Mouse (Mus musculus) adrenal gland, postnatal 14 days (tissue): ENCODE measurements around the gene Fbrsl1. TPM values are rescaled to one million over a fixed set of nuclear protein-coding genes. Genes with fewer than 3 reads are reported as not detected.

Experiments used
- DNase-seq: peaks from one replicate; pipeline ENCODE4 v3.0.0; 2021; ENCODE audit warnings: mixed read lengths
- long read RNA-seq, 2 experiments: library from polyadenylated mRNA; stranded (forward); transcript quantifications; one replicate each; pipeline ENCODE4 v2.0.0; 2021
- total RNA-seq: library from RNA; stranded (reverse); gene quantifications from 2 replicates; pipeline ENCODE4 v1.2.3, GENCODE M21; 2021

The Fbrsl1 gene
- 74.4 and 78.0 TPM in 2 replicates for total RNA-seq
- long read RNA-seq, experiment 1, partial matches to known transcripts, result 6 of 11 reads
- long read RNA-seq, experiment 1, other reads (novel, unspliced or antisense), result 2 of 11 reads
- long read RNA-seq, experiment 2, partial matches to known transcripts, result 1 of 13 reads
- long read RNA-seq, experiment 2, other reads (novel, unspliced or antisense), result 9 of 13 reads

DNA sequence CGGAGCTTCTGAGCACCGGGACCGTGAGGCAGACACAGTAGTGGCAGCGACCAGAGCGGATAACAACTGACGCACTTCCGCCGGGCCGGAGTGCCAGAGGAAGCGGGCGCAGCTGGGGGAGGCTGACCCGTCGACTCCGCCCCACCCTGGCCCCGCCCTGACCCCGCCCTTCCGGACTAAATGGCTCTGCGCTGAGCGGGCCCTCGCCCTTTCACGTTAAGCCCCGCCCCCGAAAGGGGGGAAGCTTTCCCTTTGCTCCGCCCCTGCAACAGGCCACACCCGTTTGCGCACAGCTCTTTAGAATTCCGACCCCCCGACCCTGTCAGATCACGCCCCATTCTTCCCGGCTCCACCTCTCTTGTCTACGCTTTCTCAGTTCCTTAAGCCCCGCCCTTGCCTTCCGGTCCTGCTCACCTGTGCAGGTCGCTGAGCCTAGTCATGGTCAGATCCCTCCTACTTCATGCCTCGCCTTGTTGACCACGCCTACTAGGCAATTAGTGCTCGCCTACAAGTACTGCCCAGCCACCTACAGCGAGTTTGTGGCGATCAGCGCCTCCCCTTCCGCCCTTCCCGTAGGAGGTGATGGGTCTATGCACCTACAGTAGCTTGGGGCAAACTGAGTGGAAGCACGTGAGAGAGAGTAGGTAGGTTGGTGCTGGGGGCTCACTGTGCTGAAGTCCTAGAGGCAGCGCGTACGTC is at the start of gene Fbrsl1:
Gene Fbrsl1 (minus strand): TSS at position 68 of the 699 bp plus-strand sequence.
- peak; percentile 98 for DNase-seq

DNA sequence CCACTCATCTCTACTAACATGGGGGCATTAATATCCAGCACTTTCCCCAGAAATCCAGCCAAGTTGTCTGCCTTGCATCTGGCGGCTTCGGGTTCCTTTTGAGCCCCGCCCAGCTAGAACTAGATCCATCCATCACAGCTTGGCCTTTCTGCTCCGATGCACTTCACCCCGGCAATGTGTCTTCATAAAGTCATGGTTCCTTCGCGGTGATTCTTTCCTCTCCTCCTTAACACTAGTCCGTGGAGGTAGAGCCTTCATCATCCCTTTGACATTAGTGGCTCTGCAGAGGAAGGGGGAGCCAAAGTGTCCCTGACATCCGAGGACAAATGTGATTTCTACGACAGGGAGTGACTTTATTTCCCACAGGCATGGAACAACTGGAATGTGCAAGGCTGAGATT is 49.8 kb upstream of the Fbrsl1 start:
- no peak for DNase-seq

DNA sequence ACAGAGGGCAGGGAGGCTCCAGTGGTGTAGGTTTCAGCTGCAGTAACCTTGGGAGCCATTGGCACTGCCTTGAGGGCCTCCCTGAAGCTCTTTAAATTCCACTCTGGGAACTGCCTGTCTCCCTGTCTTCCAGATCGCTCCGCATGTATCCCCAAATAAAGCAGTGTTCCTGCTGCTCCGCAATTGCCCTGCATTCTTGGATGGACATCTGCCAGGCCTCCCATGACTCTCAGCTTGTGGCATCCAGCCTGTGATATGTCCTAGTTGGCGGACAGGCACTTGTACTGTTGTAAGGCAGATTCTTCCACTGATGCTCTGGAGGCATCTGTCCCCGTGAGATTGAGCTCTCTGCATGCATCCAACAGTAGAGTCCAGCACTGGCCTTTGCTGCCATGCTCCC is 49.3 kb upstream of the Fbrsl1 start:
- peak; percentile 49 for DNase-seq

DNA sequence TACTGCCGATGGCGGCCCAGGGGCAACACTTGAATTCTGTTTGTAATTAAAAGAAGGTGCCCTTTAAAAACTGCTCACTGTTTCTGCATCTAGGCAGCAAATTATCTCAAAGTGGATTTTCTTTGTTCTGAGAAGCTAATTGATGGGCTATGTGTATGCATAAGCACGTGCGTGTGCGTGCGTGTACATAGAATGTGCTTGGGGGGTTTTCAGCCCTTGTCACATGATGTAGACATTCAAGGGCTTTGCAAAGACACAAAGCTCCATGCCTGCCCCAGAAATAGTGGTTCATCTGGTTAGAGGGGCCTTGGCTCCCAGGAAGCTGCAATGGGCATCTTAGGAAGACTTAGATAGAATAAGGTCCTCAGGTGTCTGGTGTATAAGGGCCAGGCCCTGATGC is 46.7 kb upstream of the Fbrsl1 start:
- DNase-seq, result no peak

DNA sequence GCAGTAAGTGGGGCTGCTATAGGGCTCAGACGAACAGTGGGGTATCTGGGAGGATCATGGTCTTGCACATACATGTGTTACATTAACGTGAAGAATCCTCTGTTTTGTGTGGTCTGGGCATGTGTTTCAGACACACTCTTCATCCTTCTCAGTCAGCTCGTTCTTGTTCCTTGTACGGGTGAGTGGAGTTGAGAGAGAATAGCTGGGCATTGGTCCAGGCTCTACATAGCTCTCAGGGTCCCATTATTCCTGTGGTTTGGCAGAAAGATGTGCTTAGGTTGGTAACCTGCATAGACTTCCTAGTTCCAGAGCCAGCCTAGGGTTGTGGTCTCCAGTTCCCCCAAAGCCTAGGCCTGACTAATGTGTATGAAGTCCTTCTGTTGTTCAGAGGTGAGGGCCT is 46.1 kb upstream of the Fbrsl1 start:
- no peak for DNase-seq

DNA sequence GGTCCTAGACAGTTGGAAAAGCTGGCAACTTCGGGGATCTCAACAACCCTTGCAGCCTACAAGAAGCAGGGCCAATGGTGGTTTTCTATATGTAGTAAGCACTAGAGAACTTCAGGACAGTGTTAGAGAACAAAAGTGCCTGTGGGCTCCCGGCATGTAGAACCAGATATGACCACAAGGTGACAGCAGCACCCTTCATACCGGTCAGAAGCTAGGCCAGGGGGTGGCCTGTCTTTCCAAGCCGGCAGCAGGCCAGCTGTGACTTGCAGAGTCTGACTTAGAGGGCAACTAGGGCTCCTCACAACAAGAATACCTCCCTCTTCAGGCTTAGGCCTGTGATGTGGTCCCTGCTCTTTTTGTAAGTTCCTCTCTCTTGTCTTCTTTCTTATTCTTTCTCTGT is 45.5 kb upstream of the Fbrsl1 start:
- DNase-seq, result peak; percentile 86

DNA sequence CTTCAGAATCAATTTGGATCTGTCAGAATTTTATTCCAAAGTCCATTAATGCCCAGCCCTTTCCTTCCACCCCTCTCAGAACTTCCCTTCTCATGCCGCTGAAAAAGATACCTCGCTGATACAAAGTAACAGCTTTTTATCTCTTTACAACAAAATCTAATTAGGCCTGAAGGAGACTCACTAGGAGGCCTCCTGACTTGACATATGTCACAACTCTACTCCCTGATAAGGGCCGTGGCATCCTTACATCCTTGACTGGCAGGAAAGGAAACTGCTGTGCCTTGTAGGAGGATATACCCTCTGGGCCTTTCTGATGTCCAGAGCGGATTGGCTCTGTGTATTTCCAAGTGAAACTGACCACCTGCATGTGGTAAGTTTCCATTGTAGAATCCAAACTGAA is 41.3 kb upstream of the Fbrsl1 start:
- no peak for DNase-seq

DNA sequence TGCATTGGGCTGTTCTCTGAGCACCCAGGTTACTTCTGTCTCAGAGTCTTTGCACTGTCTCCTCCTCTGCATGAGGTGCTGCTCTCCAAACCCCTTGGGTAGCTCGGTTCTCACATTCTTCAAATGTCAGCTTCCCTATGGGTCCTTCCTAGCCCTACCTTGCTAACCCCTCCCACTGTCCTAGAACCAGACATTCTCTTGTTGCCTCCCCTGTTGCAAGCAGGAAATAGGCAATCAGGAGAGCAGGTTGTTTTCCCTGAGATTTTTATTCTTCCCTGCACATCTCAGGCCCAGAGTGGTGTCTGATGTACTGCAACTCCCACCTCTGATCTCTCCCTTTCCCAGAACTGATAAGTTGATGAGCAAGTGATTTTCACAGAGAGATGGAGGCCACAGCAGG is 39.6 kb upstream of the Fbrsl1 start:
- DNase-seq, result no peak

DNA sequence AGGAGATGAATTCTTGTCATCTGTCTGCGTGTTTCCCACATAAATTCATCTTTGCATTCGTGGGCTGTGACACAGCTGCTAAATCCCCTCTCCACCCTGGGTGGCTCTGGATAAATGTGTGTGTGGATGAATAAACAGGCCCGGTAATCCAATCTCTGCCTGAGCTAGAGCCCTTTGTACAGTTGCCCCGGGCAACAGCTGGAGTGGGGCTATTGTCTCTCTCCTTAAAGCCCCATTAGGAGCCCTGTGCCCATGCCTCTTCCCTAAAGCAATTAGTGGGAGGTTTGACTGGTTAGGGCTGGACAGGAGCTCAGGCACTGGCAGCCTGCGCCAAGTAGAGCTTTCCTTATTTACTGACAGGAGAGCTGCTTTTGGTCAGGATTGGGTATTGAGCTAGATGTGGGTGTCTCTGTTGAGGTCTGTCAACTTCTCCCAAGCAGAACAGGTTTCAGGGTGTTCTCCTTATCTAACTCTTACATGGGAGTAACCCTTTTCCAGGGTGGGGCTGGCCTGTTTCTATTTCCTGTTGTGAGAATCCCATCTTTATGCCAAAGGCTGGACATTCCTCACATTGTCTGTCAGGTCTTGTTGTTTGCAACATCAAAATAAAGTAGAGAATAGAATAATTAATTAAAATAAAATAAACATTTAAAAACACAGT is 38.5 kb upstream of the Fbrsl1 start:
- peak; percentile 16 for DNase-seq

DNA sequence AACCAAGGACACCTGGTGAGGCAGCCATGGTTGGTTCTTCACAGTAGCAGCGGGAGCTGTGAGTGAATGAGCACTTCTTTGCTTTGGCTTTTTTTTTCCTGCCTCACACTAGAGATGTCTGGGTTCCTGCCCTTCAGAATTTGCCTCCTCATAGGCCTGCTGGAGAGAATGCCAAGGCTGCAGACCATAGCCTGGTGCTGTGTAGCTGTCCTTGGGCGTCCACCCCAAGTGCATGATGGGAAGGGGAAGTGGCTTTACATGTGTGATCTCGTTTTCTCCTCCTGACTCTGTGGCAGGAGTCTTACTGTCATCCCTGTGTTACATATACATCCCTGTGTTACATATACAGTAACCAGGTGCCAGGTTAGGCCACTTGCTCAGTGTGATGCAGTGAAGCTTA is 36.4 kb upstream of the Fbrsl1 start:
- peak; percentile 63 for DNase-seq

DNA sequence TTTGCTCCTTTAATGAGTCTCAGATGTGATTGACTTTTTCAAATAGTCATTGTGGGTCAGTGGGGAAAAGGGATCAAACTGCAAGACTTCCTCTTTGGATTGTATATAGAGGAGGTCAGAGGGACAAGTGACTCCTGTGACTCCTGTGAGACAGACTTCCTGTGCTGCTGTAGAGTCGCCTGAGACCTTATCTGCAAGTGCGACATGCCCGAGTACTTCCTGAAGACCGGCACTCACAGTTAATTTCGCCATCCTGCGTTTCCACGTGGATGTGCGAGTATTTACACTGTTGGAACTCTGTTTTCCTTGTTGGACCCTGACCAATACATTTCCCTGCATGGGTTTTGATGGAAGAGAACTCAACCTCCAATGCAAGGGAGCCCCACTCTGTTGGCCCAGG is 30.9 kb upstream of the Fbrsl1 start:
- DNase-seq, result no peak

DNA sequence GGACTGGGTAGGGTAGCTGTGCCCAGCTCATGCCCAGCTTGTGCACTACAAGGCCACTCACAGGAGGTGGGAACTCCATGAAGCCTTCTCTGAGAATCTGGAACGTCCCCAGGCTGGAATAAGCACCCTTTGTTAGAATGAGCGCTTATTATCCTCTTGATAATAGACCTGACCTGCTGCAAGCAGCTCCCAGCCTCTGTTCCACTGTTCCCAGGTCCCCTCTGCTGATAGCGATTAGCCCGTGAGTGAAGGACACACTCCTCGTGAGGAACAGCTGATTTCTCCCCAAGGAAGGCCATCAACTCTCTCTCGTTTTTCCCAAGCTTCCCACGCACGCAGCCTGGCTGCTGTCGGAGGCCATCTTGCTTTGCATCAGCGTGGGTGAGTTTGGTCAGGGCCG is 25.9 kb upstream of the Fbrsl1 start:
- DNase-seq, result no peak

DNA sequence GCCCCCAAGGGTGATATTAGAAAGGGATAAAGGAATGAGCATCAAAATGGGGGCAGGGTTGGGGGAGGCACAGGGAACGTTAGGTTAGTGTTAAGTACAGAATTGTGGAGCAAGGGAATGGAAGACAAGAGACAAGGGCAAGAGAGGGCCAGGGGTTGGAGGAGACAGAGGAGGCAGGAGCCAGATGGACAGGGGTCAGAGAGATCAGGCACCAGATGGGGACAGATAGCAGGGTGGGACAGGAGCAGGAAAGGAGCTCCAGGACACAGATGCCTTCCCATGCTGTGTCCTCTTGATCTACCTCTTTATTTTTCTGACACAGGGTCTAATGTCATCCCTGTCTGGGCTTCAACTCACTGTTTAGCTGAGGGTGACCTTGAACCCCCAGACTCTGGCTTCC is 24.5 kb upstream of the Fbrsl1 start:
- no peak for DNase-seq

DNA sequence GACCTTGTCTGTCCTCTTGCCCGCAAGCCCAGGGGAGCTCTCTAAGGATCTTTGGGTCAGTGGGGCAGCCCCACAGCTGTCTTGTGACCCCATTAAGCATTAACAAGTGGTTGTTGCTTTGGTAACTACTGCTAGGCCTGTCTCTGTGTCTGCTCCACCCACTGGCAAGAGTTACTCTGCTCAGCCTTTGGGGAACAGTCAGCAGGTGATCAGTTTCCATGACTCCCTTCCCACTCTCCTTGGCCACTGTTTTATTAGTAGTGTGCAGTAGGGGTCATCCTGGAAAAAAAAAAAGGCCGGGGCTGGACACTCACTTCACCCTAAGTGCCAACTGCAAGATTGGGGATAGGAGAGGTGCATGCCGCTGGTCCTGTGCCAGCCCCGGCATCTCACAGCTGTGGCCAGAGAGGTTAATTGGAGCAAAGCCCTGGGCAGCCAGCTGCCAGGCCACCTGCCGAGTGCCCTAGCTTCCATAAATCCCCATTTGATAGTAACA is 23.7 kb upstream of the Fbrsl1 start:
- no peak for DNase-seq

DNA sequence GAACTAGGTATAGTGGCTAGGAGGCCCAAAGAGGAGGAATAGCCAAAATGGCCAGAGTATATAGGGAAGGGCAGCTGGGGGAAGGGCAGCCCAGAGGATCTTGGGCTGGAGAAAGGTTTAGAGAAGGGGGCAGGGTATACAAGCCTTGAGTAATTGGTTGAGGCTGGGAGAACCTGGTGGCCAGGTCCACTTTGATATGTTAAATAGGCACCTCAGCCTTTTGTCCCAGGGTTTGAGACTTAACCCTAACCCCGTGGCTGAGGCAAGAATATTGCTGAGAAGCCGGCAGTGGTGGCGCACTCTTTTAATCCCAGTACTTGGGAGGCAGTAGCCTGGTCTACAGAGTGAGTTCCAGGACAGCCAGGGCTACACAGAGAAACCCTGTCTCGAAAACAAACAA is 23.0 kb upstream of the Fbrsl1 start:
- no peak for DNase-seq

DNA sequence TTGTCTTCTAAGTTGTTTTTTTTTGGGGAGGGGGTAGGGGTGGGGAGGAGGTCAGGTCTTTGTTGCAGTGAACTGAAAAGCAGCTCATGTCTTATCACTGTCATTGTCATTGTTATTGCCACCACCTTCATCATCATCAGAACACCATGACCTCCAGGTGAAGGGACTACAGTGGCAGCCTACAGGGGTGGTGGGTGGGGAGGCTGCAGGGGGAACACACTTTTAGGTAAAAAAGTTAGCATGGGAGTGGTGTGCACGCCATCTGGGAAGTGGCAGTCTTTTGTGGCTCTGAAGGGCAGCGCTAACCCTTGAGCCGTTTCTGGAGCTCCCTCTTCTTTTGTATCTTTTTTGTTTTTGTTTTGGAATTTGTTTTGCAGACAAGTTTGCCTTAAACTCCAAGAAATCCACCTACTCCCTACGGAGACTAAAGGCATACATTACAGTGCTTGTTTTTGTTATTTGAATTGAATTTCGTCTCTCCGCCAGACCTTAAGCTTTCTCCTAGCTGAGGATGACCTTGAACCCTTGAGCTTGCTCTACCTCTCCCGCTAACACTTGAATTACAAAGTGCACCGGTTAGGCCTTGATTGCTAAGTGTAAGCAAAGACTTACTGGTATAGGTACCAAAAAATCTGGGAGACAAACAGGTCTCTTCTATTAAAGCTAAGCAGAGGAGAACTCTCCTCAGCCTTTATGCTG is 21.1 kb upstream of the Fbrsl1 start:
- DNase-seq, result no peak

DNA sequence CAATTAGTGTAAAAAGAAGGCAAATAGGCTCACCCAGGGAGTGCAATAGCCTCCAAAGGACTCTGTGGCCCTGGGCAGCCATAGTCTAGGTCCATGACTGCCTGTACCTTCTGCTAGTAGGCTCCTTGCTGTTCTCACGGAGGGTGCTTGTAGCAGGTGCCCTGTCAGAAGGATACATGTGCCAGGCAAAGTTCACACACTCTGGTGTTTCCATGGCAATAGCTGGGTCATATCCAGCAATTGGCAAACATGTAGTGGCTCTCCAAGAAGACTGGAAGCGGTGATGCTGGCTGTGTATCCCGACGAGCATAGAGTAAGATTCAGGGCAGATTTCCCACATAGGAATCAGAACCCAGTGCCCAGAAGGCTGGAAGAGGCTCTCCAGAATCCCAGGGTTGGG is 20.0 kb upstream of the Fbrsl1 start:
- DNase-seq, result no peak

DNA sequence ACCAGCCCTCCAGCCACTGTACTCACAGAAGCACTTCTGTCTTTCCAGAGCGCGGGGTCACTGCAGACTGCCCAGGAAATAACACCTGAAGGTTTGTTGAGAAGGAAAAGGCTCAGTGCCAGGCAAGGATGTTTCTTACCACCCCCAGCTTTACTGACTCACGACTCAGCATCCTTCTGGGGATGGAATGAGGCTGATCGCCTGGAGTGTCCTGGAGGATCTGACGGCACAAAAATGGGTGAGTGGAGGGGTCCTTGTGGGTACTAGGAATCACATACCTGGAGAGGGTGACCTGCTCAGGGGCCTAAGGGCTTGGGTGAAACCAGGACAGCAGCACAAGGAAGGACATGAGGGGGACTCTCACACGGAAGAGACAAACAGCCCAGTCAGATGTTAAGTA is 19.4 kb upstream of the Fbrsl1 start:
- no peak for DNase-seq

DNA sequence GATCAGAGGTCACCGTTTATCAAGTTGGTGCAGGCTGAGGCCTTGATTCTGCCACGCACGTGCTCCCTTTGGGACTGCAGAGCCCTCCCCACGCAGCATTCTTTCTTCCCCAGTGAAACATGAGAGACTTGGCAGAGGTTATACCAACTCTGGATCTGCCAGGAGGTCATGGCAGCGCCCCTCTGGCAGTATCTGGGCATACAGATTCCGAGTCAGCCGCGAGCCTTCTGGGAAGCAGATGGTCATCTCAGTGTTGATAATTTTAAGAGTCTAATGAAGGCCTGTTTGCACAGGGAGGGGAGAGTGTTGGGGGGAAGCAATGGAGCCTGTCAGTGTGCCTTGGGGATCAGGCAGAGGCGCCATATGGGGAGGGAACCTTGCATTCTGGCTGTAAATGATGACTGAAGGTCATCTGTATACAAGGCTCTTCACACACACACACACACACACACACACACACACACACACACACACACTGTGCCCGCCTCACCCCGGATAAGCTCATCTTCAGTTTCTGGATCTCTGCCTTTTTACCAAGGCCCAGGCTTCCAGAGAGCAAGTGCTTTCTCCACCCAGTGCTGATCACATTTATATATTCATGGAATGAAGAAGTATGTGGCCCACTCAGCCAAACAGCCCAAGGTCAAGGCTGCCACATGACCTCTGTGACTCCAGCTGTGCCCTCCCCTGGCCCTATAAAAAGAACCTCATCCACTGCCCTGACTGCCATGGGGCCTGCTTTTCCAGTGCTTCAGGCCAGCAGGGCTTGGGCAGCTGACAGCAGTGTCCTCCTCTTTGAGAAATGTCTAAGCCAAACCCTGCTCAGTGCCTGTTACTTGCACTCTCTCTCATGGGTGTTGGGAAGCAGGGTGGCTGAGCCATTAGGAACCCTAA is 18.5 kb upstream of the Fbrsl1 start:
- peak; percentile 67 for DNase-seq

DNA sequence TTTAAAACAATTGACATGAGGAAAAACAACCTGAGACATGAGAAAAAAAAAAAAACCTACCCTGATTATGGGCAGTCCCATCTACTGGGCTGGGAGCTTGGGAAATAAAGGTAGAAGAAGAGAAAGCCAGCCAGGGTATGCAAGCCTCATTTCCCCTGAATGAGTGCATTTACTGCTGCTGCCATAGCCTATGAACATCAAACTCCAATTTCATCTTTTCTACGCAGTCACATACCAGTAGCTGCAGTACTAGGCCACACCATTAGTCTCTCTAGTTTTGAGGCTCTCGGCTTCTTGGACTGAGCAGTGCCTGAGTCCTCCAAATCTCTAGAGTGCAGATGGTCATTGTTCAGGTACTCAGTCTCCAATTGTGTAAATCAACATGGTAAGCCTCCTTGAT is 14.3 kb upstream of the Fbrsl1 start:
- no peak for DNase-seq

DNA sequence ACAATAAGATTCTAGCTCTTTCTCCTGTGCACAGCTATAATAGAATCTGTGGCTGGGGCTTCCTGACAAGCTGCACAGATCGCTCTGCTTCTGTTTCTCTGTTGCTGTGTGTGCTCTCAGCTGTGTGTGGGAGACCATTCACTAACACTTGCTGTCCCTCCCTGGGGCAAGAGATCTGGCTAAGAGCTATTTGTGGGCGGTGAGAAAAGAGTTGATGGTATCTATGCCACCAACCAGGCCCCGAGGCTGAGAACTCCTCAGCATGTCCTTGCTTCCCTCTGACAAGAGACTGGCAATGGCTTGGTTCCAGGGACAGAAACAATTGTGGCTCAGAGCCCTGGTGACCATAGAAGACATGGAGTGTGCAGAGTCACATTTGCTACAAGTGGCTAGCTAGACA is 10.6 kb upstream of the Fbrsl1 start:
- peak; percentile 83 for DNase-seq

DNA sequence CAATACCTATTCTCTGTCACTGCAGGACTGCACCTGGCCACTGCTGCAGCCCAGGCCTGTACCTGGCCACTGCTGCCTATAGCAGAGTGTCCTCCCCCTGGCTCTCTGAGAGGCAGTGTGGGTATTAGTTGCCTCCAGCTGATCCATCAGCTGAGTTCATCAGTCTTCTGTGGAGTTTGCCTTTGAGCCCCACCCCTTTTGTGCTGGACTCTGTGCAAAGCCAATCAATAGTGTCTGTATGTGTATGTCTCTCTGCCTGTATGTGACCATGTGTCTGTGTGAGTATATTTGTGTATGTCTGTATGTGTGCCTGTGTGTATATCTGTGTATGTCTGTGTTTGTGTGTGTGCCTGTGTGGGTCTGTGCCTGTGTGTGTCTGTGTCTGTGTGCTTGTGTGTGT is 7.0 kb upstream of the Fbrsl1 start:
- no peak for DNase-seq
